Mouse (Mus musculus): Measurements from ENCODE around the gene Hmgxb4.

The Hmgxb4 gene

DNA sequence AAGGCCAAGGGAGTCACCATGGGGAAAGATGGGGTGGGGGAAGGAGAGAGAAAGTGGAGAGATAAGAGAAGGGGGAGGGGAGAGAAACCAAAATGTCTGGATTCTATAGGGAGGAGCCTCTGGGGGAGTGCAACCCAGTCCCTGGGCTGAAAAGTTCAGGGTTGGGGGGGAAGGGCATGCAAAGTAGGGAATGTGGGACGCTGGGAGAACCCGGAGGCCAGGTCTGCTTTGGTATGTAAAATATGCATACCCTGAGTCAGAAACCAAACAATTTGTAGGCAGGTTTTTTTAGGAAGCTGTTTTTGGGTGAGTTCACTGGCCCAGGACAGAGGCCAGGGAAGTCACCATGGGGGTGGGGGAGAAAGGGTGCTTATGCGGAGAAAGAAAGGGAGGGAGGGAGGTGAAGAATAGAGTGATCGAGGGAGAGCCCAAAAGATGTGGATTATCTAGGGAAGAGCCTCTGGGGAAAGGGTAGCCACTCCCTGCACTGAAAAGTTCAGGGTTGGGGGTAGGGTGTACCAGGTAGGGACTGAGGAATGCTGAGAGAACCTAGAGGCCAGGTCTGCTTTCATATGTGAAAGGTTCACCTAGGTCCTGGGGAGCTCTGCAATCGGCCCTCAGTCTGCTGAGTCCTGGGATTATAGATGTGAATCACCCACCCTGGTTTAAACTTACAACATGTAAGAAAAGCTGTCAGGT is 25.3 kb downstream of the Hmgxb4 start:
- DNase-seq (ENCODE audit: low spot score) = no peak

DNA sequence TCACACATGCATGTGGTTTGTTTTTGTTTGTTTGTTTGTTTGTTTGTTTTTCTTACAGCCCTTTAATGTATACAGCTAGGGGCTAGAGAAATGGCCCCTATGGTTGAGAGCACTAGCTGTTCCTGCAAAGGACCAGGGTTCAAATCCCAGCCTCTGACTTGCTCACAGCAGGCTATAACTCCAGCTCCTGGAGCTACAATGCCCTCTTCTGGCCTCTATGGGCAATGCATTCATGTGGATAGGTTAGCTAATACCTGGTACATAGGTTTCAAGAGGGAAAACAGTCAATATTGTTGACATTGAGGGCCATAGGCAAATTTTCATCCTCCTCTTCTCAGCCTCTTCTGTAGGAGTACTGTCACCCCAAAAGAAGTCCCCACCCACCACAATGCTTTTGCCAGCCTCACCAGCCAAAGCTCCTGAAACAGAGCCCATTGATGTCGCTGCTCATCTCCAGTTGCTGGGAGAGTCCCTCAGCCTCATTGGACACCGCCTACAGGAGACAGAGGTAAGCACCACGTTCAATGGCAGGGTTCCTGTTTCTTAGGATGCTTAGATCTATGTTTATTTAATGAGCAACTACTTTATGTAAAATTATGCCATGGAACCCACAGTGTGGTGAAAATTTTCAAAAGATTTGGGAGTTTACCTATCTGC is 30.6 kb downstream of the Hmgxb4 start:
- DNase-seq (ENCODE audit: low spot score) = no peak

DNA sequence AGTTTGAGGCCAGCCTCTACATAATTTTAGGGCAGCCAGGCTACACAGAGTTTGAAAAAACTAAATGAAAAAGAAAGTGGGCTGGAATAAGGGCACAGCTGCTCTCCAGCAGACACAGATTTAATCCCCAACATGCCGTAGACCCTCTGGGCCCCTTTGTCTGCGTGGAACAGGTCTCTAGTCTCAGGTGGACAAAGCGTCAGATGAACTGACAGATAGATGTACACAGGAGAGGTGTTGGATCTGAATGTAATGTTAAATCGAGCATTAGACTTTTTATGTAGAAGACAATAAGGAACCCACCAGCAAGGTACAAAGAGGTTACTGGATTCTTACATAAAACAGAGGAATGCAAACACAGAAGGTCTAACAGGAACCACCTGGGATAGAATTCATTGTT is 32.7 kb downstream of the Hmgxb4 start:
- no peak for DNase-seq (ENCODE audit: low spot score)

DNA sequence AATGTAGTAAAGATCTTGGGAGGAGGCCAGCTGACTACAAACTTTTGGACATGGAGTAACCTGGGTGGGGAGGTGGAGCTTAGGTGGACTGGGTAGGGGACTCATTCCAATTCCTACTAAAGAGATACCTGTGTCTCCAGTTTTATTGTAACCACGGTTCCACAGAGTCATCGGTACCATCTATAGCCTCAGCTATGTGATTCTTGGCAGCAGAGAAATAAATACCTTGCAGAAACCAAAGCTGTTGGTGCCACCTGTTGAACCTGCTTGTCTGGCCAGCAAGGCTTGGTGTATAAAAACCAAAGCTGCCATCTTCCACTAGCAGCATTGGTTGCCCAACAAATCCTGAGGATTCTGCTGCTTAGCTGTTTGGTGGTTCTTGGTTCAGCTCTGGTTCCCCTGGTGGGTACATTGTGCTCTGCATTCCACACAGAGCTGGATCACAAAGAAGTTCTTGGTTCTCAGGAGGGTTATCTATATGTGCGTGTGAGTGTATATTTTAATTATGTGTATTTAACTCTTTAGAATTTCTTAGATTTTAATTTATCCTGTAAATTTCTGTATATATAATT is 37.4 kb downstream of the Hmgxb4 start:
- no peak for DNase-seq (ENCODE audit: low spot score)

DNA sequence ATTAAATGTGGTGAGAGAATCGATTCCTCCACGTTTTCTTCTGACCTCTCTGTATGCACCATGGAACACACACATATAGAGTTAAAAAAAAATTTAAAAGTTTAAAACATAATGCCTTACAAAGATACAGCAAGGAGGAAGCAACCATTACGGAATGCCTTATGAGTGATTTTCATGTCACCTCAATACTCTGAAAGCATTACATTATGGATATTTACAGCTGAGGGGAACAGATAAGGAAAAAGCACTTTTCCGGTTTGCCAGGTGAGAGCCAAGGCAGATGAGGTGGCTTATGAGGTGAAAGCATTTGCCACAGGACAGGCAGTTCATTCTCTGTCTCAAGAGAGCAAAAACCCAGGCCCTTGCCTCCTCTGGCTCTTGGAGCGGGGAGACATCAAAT is 39.8 kb downstream of the Hmgxb4 start:
- no peak for DNase-seq (ENCODE audit: low spot score)

DNA sequence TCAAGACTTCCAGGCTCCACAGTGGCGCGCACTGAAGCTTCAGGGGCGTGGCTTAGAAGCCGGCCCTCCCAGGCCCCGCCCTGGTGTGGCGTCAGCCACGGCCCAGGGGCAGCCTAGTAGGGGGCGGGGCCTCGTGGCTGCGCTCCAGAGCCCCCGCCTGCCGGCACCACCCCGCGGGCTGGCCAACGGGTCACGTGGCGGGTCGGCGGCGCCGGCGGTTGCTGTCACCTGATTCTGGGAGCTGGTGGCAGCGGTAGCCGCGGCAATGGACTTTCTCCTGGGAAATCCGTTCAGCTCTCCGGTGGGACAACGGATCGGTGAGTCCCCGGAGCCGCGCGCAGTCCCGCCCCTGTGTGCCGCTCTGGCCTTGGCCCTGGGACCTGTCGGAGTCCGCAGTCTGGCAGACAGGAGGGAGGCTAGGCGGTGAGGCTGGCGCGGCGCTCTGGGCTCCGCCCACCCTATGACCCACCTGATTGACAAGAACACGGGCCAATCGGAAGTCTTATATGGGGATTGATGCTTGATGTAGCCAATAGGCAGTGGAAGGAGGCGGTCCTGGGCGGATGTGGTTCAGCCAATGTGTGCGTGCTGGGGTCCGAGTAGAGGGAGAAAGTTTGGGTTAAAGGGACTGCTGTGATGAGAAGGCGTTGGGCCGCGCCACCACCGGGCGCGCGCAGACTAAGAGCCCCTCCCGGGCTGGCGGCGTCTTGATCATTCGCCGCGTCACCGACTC is 40.5 kb downstream of the Hmgxb4 start, which contains the start of gene Tom1:
Tom1 (plus strand) TSS at position 195 of the 733 bp plus-strand sequence.
- peak; percentile 100 for DNase-seq (ENCODE audit: low spot score)

DNA sequence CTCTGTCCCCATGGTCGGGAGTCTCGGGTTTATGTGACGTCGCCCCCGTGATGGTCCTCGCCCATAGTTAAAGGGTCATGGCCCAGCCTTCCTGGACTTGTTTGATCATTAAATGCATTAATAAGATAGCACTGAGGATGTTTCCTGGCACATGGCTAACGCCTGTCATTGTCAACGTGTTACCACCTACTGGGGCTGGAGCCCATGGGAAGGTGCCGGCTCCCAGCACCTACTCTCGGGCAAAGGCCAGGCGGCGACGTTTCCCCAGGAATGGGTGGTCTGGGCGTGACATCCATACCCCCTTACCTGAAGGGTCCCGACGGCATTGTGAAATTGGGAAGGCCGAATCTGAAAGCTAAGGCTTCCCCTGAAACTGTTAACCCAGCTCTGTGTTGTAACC is 41.1 kb downstream of the Hmgxb4 start:
- no peak for DNase-seq (ENCODE audit: low spot score)

DNA sequence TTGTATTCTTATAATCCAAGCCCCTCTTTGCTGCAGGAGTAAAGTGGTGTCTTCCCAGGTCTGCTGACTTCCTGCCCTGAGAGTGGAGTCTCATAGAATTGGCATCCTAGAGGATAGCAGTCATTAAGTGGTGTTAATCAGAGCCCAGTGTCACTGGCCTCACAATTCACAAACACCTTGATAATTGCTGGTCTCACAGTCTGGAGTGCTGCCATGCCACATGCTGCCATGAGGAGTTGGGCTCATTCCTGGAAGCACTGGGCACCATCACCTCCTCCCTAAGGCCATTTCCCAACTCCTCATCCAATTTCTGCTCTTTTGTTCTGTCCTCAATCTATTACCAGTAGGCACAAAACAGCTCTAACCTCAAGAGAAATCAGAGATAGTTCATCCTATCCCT is 42.5 kb downstream of the Hmgxb4 start:
- no peak for DNase-seq (ENCODE audit: low spot score)

DNA sequence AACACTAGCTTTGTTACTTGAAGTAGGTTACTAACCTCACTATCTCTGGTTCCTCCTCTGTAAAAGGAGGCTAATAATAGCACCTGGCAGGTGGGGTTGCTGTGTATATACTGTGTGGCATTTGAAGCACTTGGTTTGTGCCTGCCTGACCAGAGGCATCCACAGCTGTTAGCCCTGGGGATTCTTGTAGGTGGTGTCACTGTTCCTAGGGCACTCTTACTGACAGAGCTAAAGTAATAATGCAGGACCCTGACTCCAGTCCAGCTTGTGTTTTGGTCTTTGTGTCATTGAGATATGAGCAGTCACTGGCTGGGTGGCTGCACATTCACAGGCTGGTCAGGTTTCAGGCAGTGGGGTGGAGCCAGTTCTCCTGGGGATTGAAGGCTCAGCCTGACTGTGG is 45.3 kb downstream of the Hmgxb4 start:
- DNase-seq (ENCODE audit: low spot score) = no peak

DNA sequence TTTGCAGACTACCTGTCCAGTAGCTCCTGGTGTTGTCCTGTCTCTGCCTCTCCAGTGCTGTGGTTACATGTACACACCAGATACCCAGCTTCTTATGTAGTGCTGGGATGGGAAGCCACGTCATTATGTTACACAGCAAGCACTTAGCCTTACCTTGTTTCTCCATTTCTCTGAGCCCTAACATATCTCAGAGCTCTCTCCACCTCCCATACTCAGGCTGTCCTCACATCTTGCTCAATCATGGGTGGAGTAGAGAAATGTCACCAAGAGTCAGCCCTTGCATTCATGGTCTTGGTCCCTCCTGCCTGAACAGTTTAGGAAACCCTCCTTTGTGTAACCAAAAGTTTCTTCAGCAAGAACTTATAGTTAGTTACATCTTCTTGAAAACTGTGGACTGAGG is 46.6 kb downstream of the Hmgxb4 start:
- DNase-seq (ENCODE audit: low spot score) = no peak

DNA sequence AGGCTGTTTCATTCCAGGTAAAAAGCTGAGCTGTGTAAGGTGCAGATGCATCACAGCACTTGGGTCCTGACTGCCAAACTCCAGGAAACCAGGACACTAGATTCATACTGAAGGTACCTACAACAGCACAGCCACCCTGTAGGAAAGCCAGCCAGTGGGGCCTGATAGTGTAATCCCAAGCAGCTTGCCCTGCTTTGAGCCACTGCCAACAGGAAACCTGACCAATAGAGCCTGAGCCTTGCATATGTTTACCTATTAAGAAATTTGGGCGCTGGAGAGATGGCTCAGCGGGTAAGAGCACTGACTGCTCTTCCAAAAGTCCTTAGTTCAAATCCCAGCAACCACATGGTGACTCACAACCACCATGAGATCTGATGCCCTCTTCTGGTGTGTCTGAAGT is 49.0 kb downstream of the Hmgxb4 start:
- no peak for DNase-seq (ENCODE audit: low spot score)

DNA sequence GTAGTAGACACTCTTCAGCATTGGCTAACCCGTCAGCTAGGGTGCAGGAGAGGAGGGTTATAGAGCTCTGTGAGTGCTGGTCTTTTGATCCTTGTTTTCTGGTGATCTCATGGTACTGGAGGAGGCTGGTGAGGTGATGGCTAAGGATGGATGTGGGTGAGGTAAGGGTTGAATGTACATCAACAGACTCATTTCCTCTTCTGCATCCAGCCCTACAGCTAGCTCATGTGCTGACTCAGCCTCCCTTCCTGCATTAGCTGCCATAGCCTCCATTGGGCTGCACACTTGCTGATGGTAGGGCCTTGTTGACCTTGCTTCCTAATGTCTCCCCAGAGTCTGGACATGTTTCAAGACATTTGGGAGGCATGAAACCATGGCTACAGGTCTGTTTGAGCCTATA is 49.8 kb downstream of the Hmgxb4 start:
- no peak for DNase-seq (ENCODE audit: low spot score)

DNA sequence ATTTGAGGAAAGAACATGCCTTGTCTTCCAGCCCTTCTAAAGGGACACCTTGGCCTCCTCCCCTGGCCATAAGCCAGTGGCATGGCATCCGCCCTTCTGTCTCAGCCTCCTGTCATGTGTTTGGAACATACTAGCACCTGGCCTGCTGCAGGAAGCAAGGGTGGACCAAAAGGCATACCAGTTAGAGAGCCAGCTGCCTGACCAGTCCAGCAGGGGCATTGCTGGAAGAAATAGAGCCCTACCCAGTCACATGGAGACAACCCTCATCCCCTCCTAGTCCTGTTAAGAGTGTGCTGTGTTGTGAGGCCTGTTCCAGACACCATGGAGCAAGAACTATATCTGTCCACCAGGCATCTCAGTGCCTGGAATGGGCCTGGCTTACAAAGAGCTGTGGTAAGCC is 53.1 kb downstream of the Hmgxb4 start:
- DNase-seq (ENCODE audit: low spot score) = no peak

DNA sequence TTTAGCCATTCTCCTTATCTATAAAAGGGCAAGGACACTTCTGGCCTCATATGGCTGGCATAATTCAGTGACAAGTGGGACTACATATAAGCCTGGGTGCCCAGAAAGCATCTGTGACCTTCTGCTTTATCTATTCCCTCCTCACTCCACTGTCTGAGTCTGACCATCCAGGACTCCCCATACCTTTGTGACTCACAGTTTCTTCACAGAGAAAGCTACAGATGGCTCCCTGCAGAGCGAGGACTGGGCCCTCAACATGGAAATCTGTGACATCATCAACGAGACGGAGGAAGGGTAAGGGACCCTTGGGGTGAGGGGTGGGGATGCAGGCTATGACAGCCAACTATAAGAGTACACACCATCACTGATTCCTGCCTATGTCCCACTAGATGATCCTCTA is 54.6 kb downstream of the Hmgxb4 start:
- DNase-seq (ENCODE audit: low spot score) = no peak

DNA sequence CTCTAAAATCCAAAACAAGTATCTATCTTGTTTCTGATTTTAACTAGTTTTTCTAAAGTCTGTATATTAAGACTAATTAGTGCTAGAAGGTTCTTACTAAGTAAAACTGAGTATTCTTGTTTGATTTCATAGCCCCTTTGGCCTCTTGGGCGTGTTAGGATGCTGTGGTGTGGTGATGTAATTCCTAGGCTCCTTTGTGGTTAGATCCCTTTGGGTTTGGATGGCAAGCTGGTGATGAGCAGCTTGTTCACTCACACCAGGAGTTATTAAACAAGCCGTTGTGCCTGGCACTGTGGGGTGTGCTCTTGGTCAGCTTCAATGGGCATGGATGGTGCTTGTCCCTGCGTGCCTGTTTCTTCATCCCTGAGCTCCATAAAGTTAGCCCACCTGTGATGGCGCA is 60.2 kb downstream of the Hmgxb4 start:
- no peak for DNase-seq (ENCODE audit: low spot score)

DNA sequence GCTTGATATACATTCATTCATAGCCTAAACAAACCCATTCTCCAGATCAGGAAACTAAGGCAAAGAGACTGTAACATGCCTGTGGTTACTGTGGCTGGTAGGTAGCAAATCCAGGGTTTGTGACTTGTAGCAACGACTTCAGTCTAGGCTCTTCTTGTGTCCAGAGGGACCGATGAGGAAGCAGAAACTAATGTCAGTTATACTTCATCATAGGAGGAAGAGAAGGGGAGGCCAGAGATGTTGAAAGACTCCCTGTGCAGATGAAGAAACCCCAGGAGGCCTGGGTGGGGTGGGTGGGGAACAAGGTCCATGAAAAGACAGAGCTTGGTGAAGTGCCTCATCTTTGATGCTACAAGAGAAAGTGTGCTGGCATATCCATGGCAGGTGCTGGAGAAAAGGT is 62.5 kb downstream of the Hmgxb4 start:
- DNase-seq (ENCODE audit: low spot score) = no peak

DNA sequence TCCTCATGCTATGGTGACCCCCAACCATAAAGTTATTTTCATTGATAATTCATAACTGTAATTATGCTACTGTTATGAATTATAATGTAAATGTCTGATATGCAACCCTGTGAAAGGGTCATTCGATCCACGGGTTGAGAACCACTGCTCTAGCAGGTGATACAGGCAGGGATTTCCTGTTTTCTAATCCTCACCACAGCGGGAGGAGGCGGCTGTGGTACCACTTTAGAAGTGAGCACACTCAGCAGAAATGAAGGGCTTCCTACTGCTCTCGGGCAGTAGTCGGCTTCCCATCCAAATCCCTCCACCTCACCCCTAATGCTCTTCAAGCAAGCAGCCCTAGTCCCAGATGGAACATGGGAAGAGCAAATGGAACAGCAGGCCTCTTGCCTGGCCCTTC is 66.9 kb downstream of the Hmgxb4 start:
- DNase-seq (ENCODE audit: low spot score) = no peak

DNA sequence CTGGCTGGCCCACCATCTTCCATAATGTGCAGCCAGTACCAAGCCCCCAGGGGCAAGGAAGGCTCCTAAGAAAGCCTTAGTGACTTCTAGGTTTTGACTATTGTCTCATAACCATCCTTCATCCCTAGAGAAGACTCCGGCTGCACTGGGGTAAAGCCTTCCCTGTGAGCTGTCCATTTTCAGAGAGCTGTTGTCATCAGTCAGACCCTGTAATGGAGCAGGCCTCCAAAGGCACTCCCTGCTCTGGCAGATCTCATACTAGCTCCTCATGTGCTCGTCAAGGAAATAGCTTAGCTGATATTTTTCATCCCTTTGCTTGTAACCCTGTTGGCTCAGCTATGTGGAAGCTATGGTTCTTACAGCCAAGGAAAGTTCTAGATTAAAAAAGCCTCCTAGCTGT is 67.7 kb downstream of the Hmgxb4 start:
- DNase-seq (ENCODE audit: low spot score) = no peak

DNA sequence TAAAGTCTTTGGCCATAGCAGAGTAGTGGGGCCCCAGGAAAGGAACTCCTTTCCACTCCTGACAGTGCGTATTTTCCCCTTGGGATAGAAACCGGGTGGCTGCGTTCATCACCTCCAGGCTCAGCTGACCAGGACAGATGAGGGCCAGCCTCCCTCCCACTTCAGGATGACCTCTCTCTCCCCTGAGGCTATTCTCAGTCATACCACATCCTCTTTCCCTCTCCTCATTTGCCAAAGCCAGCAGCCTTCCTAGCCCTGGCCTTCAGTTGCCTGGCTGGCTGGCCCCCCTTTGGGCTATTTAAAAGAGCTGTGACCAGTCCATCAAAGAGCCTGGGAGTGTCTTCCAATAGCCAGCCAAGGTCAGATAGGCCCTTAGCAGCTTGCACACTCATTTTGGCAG is 70.1 kb downstream of the Hmgxb4 start:
- DNase-seq (ENCODE audit: low spot score) = no peak

DNA sequence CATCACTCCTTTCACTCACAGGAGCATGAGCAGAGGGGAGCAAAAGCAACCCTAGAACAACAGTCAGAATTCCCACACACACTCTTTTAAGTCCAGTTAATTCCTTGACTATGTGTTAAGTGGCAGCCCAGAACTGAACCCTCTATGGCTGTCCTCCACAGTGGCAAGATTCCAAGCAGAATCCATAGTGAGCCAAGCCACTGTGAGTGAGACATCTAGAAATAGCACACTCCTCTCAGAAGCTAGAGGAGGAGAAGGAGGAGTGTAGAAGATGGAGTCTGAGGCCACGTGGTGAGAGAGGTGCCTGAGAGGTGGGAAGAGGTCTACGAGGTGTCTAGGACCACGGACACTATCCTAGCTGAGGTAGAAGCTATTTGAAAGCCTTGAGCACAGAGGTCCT is 71.6 kb downstream of the Hmgxb4 start:
- DNase-seq (ENCODE audit: low spot score) = no peak

DNA sequence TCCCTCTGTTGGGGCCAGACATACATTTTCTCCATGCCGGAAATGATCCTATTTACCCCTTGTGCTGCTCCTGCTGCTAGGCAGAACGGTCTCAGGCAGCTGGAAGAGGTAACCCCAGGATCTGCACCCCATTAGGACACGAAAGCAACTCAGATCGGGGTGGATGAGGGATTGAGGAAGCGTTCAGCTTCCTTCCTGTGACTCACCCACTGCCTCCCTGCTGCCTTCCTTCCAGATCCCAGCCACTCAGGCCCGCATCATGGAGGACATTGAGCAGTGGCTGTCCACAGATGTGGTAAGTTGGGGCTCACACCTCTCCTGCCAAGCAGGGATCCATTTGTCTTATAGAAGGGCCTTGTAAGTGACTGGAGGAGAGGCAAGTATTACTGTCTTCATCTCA is 74.1 kb downstream of the Hmgxb4 start:
- no peak for DNase-seq (ENCODE audit: low spot score)

DNA sequence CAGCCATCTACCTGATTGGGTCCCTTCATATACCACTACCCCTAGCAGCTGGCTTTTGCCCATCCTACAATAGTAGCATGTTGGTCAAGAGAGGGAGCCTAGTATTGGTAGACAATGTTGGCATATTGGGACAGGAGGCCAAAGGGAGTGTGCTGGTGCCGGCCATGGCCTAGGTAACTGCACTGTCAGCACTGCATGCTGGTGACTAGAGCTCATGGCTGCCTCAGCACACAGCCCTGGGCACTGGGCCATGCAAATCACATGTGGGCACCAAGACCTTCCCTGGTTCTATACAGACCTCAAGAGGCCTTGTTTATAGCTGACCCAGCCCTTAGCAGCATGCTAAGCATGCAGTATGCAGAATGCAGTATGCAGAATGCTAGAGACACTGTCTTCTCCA is 77.1 kb downstream of the Hmgxb4 start:
- DNase-seq (ENCODE audit: low spot score) = no peak

Data from ovary, postnatal 10 days (tissue).